Mouse (Mus musculus) MEL (cell line): ENCODE results near the gene Ccdc54.

Experiments
- CTCF ChIP-seq, 3 experiments: IDR thresholded peaks in 2 of 3; conservative IDR thresholded peaks in 1 of 3; 2 replicates each; pipeline ENCODE4 v1.5.1; 2011 to 2012; ENCODE audit warnings: low read length in 3 of 3, low read depth in 2 of 3, mild to moderate bottlenecking in 2 of 3, improper control_type of control experiment in 1 of 3, inconsistent platforms in 1 of 3, mixed read lengths in 1 of 3, moderate library complexity in 1 of 3; ENCODE audit not compliant: control insufficient read depth in 1 of 3, insufficient read depth in 1 of 3, poor library complexity in 1 of 3, severe bottlenecking in 1 of 3
- MEF2A ChIP-seq: IDR thresholded peaks from 2 replicates; pipeline ENCODE4 v1.6.1; 2014; ENCODE audit warnings: low read depth, mild to moderate bottlenecking, inconsistent platforms, low read length, improper control_type of control experiment; ENCODE audit not compliant: poor library complexity, insufficient replicate concordance, severe bottlenecking; ENCODE audit errors: extremely low read depth
- MXI1 ChIP-seq: IDR thresholded peaks from 2 replicates; pipeline ENCODE4 v1.6.1; 2011; ENCODE audit warnings: mild to moderate bottlenecking, low read depth, low read length, improper control_type of control experiment
- TAL1 ChIP-seq: IDR thresholded peaks from 2 replicates; pipeline ENCODE4 v1.6.1; 2012; ENCODE audit warnings: mild to moderate bottlenecking, inconsistent platforms, low read length, moderate library complexity, mixed read lengths
- USF2 ChIP-seq, 2 experiments: IDR thresholded peaks; 2 replicates each; pipeline ENCODE4 v1.6.1; 2011 to 2012; ENCODE audit warnings: improper control_type of control experiment in 2 of 2, low read length in 2 of 2, borderline replicate concordance in 1 of 2, inconsistent platforms in 1 of 2, low read depth in 1 of 2, mild to moderate bottlenecking in 1 of 2; ENCODE audit not compliant: insufficient read depth in 1 of 2

GRCm38 (mm10) chr16:50601947-50602346, 11.0 kb upstream of the Ccdc54 start:
- no peak for TF ChIP-seq MXI1
- TF ChIP-seq MEF2A, result no peak
- no peak for TF ChIP-seq TAL1
- no peak for TF ChIP-seq USF2 (IDR thresholded peaks at IDR 0.05; ENCODE audit: borderline replicate concordance in 1 of 2, insufficient read depth in 1 of 2, low read depth in 1 of 2, low read length in 2 of 2)
- no peak for TF ChIP-seq CTCF (IDR thresholded peaks at IDR 0.05 in 2 of 3, conservative IDR thresholded peaks at IDR 0.05 in 1 of 3; ENCODE audit: control insufficient read depth in 1 of 3, insufficient read depth in 1 of 3, low read depth in 2 of 3, low read length in 3 of 3, poor library complexity in 1 of 3, severe bottlenecking in 1 of 3)
